ENCODE assay signal across 26 mouse cellular contexts in genomic region chr17:88879736-88880135, GRCm38 (mm10).
"Had no signal": no experiment of that assay in that cellular context is flagged by ENCODE, and none has a peak within 500 bp of the region (broad histone marks: within the 10 kb centered on the region; RNA-seq: fewer than 3 reads in every experiment).

No protein-coding gene starts in this region.

- H3K9ac ChIP-seq: heart, embryonic 12.5 days; hindbrain, embryonic 12.5 days; hindbrain, embryonic 14.5 days; intestine, embryonic 15.5 days; kidney, embryonic 15.5 days; limb, embryonic 12.5 days had no signal

- H3K4me2 ChIP-seq: heart, embryonic 12.5 days; hindbrain, embryonic 12.5 days; hindbrain, embryonic 14.5 days; intestine, embryonic 15.5 days; kidney, embryonic 15.5 days; limb, embryonic 12.5 days; liver, embryonic 11.5 days had no signal

- DNase-seq: gastrocnemius, postnatal 14 days; gastrocnemius, postnatal 36 days; heart, adult 2 months; heart, postnatal 10 days; heart, postnatal 4 days; kidney, adult 18-20 months; kidney, adult 8-10 months; kidney, postnatal 14 days; kidney, postnatal 4 days; liver had no signal

- H3K27me3 ChIP-seq: heart, embryonic 12.5 days; hindbrain, embryonic 12.5 days; intestine, embryonic 15.5 days; kidney, embryonic 15.5 days; limb, embryonic 12.5 days had no signal

- H3K27ac ChIP-seq: heart, adult 2 months; heart, embryonic 10.5 days; hindbrain, embryonic 10.5 days; hindbrain, embryonic 12.5 days; hindbrain, embryonic 14.5 days; intestine, embryonic 15.5 days; kidney, embryonic 15.5 days; kidney, postnatal 0 days; layer of hippocampus, adult 2 months; left cerebral cortex, adult 2 months; limb, embryonic 10.5 days; limb, embryonic 12.5 days had no signal

- ATAC-seq: hindbrain, embryonic 16.5 days; inflammation-experienced regulatory T-cells, adult 6 months; intestine, embryonic 15.5 days; intestine, postnatal 0 days had no signal

- H3K36me3 ChIP-seq: heart, embryonic 10.5 days; heart, embryonic 12.5 days; hindbrain, embryonic 10.5 days; hindbrain, embryonic 12.5 days; intestine, embryonic 15.5 days; kidney, embryonic 15.5 days; limb, embryonic 10.5 days; limb, embryonic 12.5 days had no signal

- H3K9me3 ChIP-seq: heart, embryonic 10.5 days; heart, embryonic 12.5 days; hindbrain, embryonic 10.5 days; hindbrain, embryonic 12.5 days; intestine, embryonic 15.5 days; kidney, embryonic 15.5 days; limb, embryonic 10.5 days; limb, embryonic 12.5 days had no signal

- H3K4me1 ChIP-seq: heart, embryonic 10.5 days; hindbrain, embryonic 10.5 days; hindbrain, embryonic 12.5 days; intestine, embryonic 15.5 days; kidney, embryonic 15.5 days; limb, embryonic 10.5 days; limb, embryonic 12.5 days had no signal

- H3K4me3 ChIP-seq: heart, adult 2 months; heart, embryonic 10.5 days; heart, embryonic 12.5 days; hindbrain, embryonic 10.5 days; hindbrain, embryonic 12.5 days; intestine, embryonic 15.5 days; kidney, embryonic 15.5 days; layer of hippocampus, adult 2 months; left cerebral cortex, adult 2 months; limb, embryonic 10.5 days; limb, embryonic 12.5 days had no signal
